Mouse (Mus musculus): ENCODE results near the gene Cryl1. TPM values are rescaled to one million over a fixed set of nuclear protein-coding genes. Genes with fewer than 3 reads are reported as not detected.

Cryl1 gene
- polyA plus RNA-seq, 1 experiment from 2014 or later: 9.2 TPM

DNA sequence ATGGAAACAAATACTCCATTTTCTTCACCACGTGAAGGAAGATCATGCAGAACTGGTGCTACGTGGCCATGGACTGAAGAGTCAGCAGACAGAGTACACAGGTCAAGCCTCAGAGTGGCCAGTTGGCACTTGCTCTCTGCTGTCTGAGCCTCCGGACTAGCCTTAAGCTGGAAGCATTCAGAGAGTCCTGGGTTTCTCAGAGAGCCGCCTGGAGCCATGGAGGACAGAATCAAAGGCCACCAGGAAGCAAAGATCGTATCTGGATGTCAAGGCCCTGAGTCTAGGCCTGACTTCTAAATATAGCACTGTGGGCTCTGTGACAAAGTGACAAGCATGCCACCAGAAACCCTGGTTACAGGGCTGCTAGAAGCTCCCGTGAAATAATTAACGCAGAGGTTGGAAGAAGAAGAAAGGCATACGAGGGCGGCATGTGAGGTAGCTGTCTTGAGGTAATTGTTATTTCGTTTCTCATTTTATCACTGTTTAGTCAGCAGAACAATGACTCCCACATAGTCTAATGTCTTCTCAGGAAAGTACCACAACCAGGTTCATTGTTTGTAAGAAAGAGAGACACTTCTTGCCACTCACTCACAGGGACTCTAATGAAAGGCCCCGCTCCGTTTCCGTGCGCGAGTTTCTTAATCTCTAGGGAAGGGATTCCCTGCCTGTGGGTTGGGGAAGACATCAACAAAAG lies 55.1 kb downstream of the Cryl1 start:
- Histone ChIP-seq H3K4me1 (ENCODE audit: control insufficient read depth, insufficient read depth, low read length) (no peaks in the 10 kb centered on the region), H3K9me3 (ENCODE audit: control insufficient read depth, low read length) (no peaks in the 10 kb centered on the region), H3K9ac (replicated peaks; ENCODE audit: low read depth, low read length) (no peak overlapping the region), H3K4me3 (ENCODE audit: low read depth, low read length) (no peak overlapping the region), H3K27me3 (ENCODE audit: control insufficient read depth, insufficient read depth, low read length) (no peaks in the 10 kb centered on the region), H3K4me2 (ENCODE audit: low read depth, low read length) (no peak overlapping the region), H3K36me3 (ENCODE audit: control insufficient read depth, insufficient read depth, low read length) (no peaks in the 10 kb centered on the region), H3K27ac (ENCODE audit: low read depth, low read length) (no peak overlapping the region)
- WGBS: 36% methylated on average over 15 of the region's 15 CpGs
- no peak for ATAC-seq (ENCODE audit: low read depth)

DNA sequence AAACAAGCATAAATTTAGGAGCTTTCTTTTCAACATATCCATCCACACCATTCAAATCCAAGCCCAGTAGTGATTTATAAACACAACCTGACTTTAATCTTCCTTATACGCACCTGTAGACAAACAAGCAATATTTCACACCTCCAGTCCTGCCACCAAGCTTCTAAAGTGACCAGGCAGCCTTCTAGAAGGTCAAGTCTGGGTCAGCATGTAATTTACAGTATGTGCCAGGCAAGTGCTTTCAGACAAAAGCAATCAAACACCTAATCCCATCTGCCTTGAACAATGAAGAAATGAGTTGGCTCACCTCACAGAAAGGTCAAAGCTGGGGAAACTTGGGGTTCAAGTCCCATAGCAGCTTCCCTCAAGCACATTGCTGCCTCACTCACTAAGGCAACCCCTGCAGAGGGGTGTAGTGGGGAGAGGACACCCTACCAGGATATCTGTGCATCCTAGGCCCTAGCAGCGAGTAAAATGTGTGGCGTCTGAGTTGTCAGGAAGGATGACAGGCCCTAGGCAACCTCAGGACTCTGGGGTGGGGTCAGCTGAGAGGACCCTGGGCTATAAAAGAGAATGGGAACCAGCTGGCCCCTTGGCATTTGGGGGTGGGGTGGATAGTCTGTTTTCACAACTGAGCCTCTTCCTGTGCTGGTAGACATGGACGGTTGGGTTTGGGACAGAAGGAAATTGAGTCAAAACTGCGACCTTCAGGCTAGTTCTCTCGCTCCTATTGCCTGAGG lies 55.8 kb downstream of the Cryl1 start:
- Histone ChIP-seq H3K9me3 (ENCODE audit: control insufficient read depth, low read length) (no peaks in the 10 kb centered on the region), H3K27ac (ENCODE audit: low read depth, low read length) (no peak overlapping the region), H3K4me2 (ENCODE audit: low read depth, low read length) (no peak overlapping the region), H3K4me3 (ENCODE audit: low read depth, low read length) (no peak overlapping the region), H3K36me3 (ENCODE audit: control insufficient read depth, insufficient read depth, low read length) (no peaks in the 10 kb centered on the region), H3K9ac (replicated peaks; ENCODE audit: low read depth, low read length) (no peak overlapping the region), H3K27me3 (ENCODE audit: control insufficient read depth, insufficient read depth, low read length) (no peaks in the 10 kb centered on the region), H3K4me1 (ENCODE audit: control insufficient read depth, insufficient read depth, low read length) (no peaks in the 10 kb centered on the region)
- 63% methylated on average over 6 of the region's 6 CpGs for WGBS
- ATAC-seq (ENCODE audit: low read depth): no peak

DNA sequence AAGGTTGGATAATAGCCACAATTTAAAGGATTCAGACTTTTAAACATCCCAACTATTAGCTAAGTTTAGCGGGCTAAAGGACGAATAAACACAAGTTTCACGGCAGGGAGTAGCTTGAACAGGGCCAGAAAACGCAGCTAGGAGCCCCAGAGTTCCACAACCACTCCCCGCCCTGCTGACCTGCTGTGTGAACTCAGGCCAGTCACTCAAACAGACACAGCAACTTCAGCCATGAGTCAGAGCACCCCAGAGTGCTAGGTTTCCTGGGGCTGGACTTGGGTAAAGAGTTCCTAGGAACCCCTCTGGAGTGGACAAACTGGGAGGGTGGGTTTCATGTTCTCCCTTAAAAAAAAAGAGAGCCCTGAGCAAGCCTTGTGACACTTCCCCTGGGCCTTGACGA lies 59.7 kb downstream of the Cryl1 start:
- WGBS: 51% methylated on average over 6 of the region's 6 CpGs
- H3K27me3 ChIP-seq (ENCODE audit: control insufficient read depth, insufficient read depth, low read length): no peaks in the 10 kb centered on the region
- H3K4me3 ChIP-seq (ENCODE audit: low read depth, low read length): no peak overlapping the region
- no peaks in the 10 kb centered on the region for H3K9me3 ChIP-seq (ENCODE audit: control insufficient read depth, low read length)
- no peak for ATAC-seq (ENCODE audit: low read depth)
- no peak overlapping the region for H3K27ac ChIP-seq (ENCODE audit: low read depth, low read length)
- H3K9ac ChIP-seq (replicated peaks; ENCODE audit: low read depth, low read length): no peak overlapping the region
- no peaks in the 10 kb centered on the region for H3K36me3 ChIP-seq (ENCODE audit: control insufficient read depth, insufficient read depth, low read length)
- no peaks in the 10 kb centered on the region for H3K4me1 ChIP-seq (ENCODE audit: control insufficient read depth, insufficient read depth, low read length)
- H3K4me2 ChIP-seq (ENCODE audit: low read depth, low read length): no peak overlapping the region

DNA sequence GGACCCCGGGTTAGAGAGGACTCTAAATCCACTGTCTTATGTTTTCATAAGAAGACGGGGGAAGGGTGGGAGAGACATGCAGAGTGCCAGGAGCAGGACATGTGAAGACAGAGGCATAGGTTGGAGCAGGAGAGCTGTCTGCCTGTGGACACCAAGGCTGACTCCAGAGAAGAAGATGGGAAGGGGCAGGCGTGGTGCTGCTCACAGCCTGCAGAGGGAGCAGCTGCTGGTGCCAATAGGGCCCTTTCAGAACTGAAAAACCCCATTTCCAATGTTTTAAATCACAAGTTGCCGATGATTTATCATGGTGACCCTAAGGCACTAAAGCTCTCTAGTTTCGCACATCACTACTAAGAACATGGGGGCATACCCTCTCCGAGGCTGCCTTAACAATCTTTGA lies 63.5 kb downstream of the Cryl1 start:
- H3K27ac ChIP-seq (ENCODE audit: low read depth, low read length): no peak overlapping the region
- no peaks in the 10 kb centered on the region for H3K9me3 ChIP-seq (ENCODE audit: control insufficient read depth, low read length)
- H3K27me3 ChIP-seq (ENCODE audit: control insufficient read depth, insufficient read depth, low read length): no peaks in the 10 kb centered on the region
- no peak overlapping the region for H3K4me3 ChIP-seq (ENCODE audit: low read depth, low read length)
- 70% methylated on average over 6 of the region's 6 CpGs for WGBS
- no peaks in the 10 kb centered on the region for H3K4me1 ChIP-seq (ENCODE audit: control insufficient read depth, insufficient read depth, low read length)
- H3K4me2 ChIP-seq (ENCODE audit: low read depth, low read length): no peak overlapping the region
- ATAC-seq (ENCODE audit: low read depth): no peak
- H3K36me3 ChIP-seq (ENCODE audit: control insufficient read depth, insufficient read depth, low read length): no peaks in the 10 kb centered on the region
- no peak overlapping the region for H3K9ac ChIP-seq (replicated peaks; ENCODE audit: low read depth, low read length)

- no peaks in the 10 kb centered on the region for H3K27me3 ChIP-seq (ENCODE audit: control insufficient read depth, insufficient read depth, low read length)
- ATAC-seq (ENCODE audit: low read depth): no peak
- no peaks in the 10 kb centered on the region for H3K9me3 ChIP-seq (ENCODE audit: control insufficient read depth, low read length)
- H3K27ac ChIP-seq (ENCODE audit: low read depth, low read length): no peak overlapping the region
- no peak overlapping the region for H3K4me3 ChIP-seq (ENCODE audit: low read depth, low read length)
- WGBS: 88% methylated on average over 8 of the region's 8 CpGs
- H3K4me1 ChIP-seq (ENCODE audit: control insufficient read depth, insufficient read depth, low read length): no peaks in the 10 kb centered on the region
- no peak overlapping the region for H3K9ac ChIP-seq (replicated peaks; ENCODE audit: low read depth, low read length)
- H3K4me2 ChIP-seq (ENCODE audit: low read depth, low read length): no peak overlapping the region
- no peaks in the 10 kb centered on the region for H3K36me3 ChIP-seq (ENCODE audit: control insufficient read depth, insufficient read depth, low read length)
Measured at GRCm38 (mm10) chr14:57332503-57332902, 65.8 kb downstream of the Cryl1 start.

- Histone ChIP-seq H3K9ac (replicated peaks; ENCODE audit: low read depth, low read length) (no peak overlapping the region), H3K27me3 (ENCODE audit: control insufficient read depth, insufficient read depth, low read length) (no peaks in the 10 kb centered on the region), H3K4me2 (ENCODE audit: low read depth, low read length) (no peak overlapping the region), H3K4me1 (ENCODE audit: control insufficient read depth, insufficient read depth, low read length) (no peaks in the 10 kb centered on the region), H3K36me3 (ENCODE audit: control insufficient read depth, insufficient read depth, low read length) (no peaks in the 10 kb centered on the region), H3K4me3 (ENCODE audit: low read depth, low read length) (no peak overlapping the region), H3K27ac (ENCODE audit: low read depth, low read length) (no peak overlapping the region), H3K9me3 (ENCODE audit: control insufficient read depth, low read length) (no peaks in the 10 kb centered on the region)
- 88% methylated on average over 10 of the region's 10 CpGs for WGBS
- no peak for ATAC-seq (ENCODE audit: low read depth)
Measured at GRCm38 (mm10) chr14:57331097-57331496, 67.2 kb downstream of the Cryl1 start.

- Histone ChIP-seq H3K4me1 (ENCODE audit: control insufficient read depth, insufficient read depth, low read length) (no peaks in the 10 kb centered on the region), H3K4me2 (ENCODE audit: low read depth, low read length) (no peak overlapping the region), H3K9me3 (ENCODE audit: control insufficient read depth, low read length) (no peaks in the 10 kb centered on the region), H3K27ac (ENCODE audit: low read depth, low read length) (no peak overlapping the region), H3K36me3 (ENCODE audit: control insufficient read depth, insufficient read depth, low read length) (no peaks in the 10 kb centered on the region), H3K9ac (replicated peaks; ENCODE audit: low read depth, low read length) (no peak overlapping the region), H3K27me3 (ENCODE audit: control insufficient read depth, insufficient read depth, low read length) (no peaks in the 10 kb centered on the region), H3K4me3 (ENCODE audit: low read depth, low read length) (no peak overlapping the region)
- no peak for ATAC-seq (ENCODE audit: low read depth)
- 86% methylated on average over 15 of the region's 15 CpGs for WGBS
Measured at GRCm38 (mm10) chr14:57329600-57329999, 68.7 kb downstream of the Cryl1 start.

- Histone ChIP-seq H3K4me3 (ENCODE audit: low read depth, low read length) (no peak overlapping the region), H3K9me3 (ENCODE audit: control insufficient read depth, low read length) (no peaks in the 10 kb centered on the region), H3K36me3 (ENCODE audit: control insufficient read depth, insufficient read depth, low read length) (no peaks in the 10 kb centered on the region), H3K4me2 (ENCODE audit: low read depth, low read length) (no peak overlapping the region), H3K9ac (replicated peaks; ENCODE audit: low read depth, low read length) (no peak overlapping the region), H3K27me3 (ENCODE audit: control insufficient read depth, insufficient read depth, low read length) (no peaks in the 10 kb centered on the region), H3K27ac (ENCODE audit: low read depth, low read length) (no peak overlapping the region), H3K4me1 (ENCODE audit: control insufficient read depth, insufficient read depth, low read length) (no peaks in the 10 kb centered on the region)
- WGBS: 79% methylated on average over 6 of the region's 6 CpGs
- no peak for ATAC-seq (ENCODE audit: low read depth)
Measured at GRCm38 (mm10) chr14:57326771-57327170, 71.6 kb downstream of the Cryl1 start.

- H3K9ac ChIP-seq (replicated peaks; ENCODE audit: low read depth, low read length): no peak overlapping the region
- WGBS: 94% methylated on average over 1 of the region's 1 CpGs
- no peaks in the 10 kb centered on the region for H3K36me3 ChIP-seq (ENCODE audit: control insufficient read depth, insufficient read depth, low read length)
- H3K4me2 ChIP-seq (ENCODE audit: low read depth, low read length): no peak overlapping the region
- no peak for ATAC-seq (ENCODE audit: low read depth)
- H3K4me1 ChIP-seq (ENCODE audit: control insufficient read depth, insufficient read depth, low read length): no peaks in the 10 kb centered on the region
- H3K27ac ChIP-seq (ENCODE audit: low read depth, low read length): no peak overlapping the region
- no peaks in the 10 kb centered on the region for H3K9me3 ChIP-seq (ENCODE audit: control insufficient read depth, low read length)
- no peak overlapping the region for H3K4me3 ChIP-seq (ENCODE audit: low read depth, low read length)
- no peaks in the 10 kb centered on the region for H3K27me3 ChIP-seq (ENCODE audit: control insufficient read depth, insufficient read depth, low read length)
Measured at GRCm38 (mm10) chr14:57318812-57319211, 79.5 kb downstream of the Cryl1 start.
